Mouse (Mus musculus): ENCODE data around the gene Ccdc183. TPM values are rescaled to one million over a fixed set of nuclear protein-coding genes. Genes with fewer than 3 reads are reported as not detected.

Gene Ccdc183
- total RNA-seq, 4 experiments from 2014 or later, result not detected

DNA sequence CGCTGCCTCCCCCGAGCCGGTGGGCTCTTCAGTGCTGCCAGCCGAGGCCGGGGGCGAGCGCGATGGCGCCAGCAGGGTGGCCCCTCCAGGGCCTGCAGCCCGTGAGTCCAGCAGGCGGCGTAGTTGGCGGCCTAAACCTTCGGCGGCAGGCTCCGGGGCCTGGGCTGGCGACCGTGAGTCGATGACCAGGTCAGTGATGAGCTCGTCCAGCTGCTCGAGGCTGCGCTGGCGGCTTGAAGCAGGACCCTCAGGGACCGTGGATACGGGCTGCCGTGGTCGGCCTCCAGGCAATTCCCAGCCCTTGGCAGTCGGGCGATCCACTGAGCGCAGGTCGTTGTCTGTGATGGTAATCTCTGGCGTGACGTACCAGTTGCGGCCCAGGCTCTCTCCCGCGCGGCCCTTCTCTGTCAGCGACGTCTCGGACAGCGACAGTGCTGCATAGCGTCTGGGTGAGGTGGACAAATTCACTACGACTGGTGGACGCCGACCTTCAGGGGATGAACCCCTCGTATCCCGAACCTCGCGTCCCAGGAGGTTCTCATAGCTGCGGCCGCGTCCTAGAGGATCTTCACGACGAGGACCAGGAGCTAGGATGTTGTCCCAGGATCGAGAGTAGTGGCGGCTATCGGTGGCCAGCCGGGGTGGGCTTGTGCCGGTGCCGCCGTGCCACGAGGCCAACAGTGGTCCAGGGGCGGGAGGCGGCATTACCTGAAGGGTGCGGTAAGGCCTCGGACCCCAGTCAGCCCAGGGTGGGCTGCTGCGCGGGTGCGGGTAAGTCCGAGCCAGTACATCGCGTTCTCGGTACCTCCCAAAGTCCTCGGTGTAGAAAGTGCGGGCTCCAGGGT, 39.3 kb downstream of the Ccdc183 start:
- no peak for DNase-seq

DNA sequence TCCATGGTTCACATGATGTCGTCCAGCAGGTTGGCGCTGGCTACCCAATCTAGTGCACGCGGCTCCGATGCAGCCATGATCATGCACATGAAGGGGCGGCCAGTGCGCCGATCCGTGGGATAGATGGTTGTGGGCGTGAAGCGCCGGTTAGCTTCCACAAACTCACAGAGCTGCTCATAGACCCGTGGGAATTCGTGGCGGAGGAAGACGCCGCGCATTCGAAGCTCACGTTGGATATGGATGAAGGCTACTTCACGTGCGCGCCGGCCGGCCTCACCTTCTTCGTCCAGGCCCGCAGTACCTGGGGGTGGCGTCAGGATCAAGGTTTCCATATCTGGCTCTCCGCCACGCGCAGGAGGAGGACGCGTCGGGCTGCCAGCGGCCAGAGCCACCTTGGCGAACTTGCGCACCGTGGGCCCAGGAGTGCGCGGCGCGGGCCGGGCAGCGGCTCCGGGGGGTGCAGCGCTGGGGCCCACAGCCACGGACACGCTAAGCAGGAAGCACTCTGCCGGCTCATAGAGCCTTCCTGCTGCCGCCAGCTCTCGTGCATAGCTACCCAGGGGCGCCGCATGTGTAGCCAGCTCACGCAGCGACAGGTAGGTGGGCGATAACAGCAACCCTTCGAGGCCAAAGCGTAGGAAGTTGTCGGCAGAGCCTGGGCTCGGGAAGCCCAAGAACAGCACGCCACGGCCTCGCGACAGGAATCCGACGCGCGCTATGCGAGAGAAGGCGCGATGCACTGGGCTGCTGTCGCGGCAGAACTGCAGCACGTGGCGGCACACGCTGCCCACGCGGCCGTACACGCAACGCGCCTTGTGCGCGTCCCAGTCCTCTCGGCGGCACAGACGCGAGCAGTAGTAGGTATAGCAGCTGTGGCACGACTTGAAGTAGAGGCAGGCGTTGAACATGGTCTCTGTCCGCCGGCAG, 40.2 kb downstream of the Ccdc183 start:
- DNase-seq, result no peak

DNA sequence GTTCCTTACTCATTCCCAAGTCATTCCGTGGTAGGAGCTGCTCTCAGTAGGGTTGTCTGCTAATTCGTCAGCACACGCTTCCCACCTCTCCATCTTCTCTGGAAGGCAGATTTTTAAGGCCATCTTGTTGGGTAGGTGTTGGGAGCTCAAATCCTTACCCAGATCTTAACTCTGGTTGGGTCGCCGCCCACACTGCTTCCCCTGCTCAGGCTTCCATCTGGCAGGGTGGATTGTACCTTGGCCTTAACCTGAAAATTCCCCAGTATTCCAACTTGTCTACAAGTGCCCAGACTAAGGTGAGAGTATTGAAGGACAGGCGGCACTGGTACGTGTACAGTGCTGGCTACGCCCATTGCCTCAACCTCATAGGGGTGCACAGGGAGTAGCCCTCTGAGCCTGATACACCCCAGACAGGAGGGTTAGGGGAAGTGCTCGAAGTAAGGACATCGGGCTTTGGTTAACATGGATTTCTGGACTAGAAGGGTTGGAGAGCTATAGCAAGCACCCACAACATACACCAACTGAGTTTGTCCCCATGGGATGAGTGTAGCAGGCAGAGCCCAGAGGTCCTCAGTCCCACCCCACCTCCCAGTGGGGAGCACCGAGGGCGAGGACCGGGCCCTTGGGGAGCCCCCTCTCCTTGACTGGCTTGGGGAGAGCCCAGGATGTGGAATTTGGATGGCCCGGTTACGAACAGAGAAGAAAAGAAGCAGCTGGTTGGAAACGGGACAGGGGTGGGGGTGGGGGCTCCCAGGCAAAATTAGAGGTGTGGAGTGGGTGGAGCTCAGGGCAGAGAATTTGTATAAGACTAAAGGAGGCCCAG, 41.2 kb downstream of the Ccdc183 start:
- no peak for DNase-seq

- no peak for DNase-seq
Observed at GRCm38 (mm10) chr2:25575432-25576027, 41.9 kb downstream of the Ccdc183 start.

- peak; percentile 96 for DNase-seq
Observed at GRCm38 (mm10) chr2:25574579-25575431, 42.7 kb downstream of the Ccdc183 start, which contains the start of the genes Mamdc4 and Phpt1. Gene Mamdc4, minus strand, starts transcription at chr2:25574845. Gene Phpt1, minus strand, starts transcription at chr2:25575224.

GRCm38 (mm10) chr2:25574136-25574535, 43.3 kb downstream of the Ccdc183 start:
- no peak for DNase-seq

DNA sequence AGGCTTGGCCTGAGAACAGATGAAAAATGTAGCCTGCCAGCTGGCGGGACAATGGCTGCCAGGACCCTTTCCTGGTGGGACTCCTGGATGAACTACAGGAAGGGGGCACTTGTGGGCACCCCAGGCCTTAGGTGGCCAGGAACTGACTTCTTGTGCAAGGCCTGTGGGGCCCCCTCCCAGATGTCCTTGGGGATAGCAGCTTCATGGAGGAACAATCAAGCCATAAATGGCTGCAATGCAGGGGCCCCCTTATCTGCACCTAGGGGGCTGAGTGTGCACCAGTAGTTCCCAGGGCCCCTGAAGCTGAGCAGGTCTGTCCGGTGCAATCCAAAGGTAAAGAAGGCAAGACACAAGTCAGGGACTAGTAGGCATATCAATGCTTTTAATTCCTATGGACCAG, 44.4 kb downstream of the Ccdc183 start:
- no peak for DNase-seq

GRCm38 (mm10) chr2:25571221-25571620, 46.3 kb downstream of the Ccdc183 start:
- no peak for DNase-seq

DNA sequence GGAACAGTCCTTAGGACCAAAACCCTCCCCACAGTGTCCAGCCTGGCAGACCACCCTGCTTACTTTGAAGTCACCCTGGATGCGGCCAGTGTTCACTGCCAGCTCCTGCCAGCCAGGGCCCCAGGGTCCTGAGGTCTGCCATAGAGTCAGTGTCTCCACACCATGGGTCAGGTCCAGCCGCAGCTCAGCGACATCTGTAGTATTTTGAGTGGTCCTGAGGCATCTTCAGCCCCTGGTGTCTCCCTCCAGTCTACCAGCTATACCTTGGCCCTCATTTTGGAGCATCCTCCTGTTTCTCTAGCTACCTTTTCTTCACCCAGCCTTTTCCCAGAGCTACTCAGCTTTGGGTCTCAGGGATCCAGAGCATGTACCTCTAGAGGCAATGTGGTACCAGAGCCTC, 48.2 kb downstream of the Ccdc183 start:
- DNase-seq, result no peak

DNA sequence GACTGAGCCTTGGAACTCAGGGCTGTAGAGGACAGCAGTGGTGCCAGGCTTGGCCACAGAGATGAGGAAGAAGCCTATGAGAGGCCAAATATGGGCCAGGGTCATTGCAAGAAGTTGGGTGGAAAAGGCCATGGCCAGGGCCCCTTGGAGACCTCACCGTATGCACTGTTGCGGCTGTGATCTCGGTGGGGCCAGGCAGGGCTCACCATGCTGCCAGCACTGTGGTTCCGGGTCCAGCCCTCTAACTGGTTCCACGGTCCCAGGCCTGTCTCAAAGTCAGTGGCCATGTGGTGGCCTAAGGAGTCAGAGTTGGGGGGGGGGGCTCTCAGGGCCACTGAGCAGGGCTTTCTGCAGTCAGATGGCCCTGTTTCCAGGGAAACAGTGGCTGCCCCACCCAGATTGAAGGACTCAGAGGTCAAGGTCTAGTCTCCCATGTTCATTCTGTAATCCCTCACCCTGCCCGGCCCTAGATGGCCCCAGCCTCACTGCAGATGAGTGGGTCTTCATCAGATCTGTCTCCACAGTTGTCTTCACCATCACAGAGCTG, 48.9 kb downstream of the Ccdc183 start:
- no peak for DNase-seq

DNA sequence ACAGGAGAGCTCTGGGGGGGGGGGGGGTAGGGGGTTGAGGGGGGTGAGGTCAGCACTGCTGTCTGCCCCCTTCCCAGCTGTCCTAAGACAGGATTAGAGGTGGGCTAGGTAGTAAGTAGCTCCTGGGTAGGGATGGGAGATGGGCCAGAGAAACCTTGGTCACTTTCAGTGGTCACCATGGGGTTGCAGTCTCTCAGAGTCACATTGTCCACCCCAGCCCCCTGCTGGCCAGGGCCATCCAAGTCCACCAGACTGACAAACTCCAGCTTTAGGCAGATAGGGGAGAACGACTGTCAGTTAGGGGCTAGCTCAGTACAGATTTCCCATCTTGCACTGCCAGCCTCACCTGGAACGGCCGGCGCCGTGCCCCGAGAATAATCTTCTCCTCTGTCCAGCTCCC, 50.9 kb downstream of the Ccdc183 start:
- DNase-seq, result no peak

- no peak for DNase-seq
Observed at GRCm38 (mm10) chr2:25565741-25566140, 51.7 kb downstream of the Ccdc183 start.

- no peak for DNase-seq
Observed at GRCm38 (mm10) chr2:25561946-25562345, 55.5 kb downstream of the Ccdc183 start.

DNA sequence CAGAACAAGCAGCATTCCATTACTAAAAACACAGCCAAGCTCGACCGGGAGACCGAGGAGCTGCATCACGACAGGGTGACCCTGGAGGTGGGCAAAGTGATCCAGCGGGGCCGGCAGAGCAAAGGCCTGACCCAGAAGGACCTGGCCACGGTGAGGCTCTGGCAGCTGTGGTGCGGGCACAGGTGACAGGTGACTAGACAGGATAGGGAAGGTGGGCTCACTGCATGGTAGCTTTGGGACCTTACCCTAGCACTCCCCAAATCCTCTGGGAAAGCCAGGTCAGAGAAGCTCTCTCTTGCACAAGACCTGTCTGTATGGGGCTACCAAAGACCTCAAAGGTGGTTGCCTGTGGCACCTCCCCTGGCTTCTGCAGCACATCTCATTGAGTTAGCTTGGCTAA, 56.9 kb downstream of the Ccdc183 start:
- no peak for DNase-seq

DNA sequence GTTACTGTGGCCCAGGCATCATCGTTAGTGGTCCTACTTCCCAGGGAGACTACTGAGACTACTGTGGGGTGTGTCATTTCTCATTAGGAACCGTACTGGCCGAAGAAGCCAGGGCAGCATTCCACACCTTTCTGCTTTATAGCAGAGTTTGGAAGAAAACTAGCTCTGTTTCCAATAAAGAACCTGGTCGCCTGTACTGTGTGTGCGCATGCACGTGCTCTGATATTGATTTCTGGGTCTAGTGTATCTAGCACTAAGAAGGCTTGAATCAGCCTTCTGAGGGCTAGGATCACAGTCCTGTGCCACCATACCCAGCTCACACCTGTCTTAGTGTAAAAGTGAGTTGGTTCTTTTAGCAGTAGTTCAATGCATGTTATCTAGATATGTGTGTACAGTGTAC, 58.7 kb downstream of the Ccdc183 start:
- DNase-seq, result no peak

Other genes with a start within 250 kb of the Ccdc183 start
- under 1 TPM in 3 of 4 experiments, not detected in 1; 0.31 to 0.71 (median 0.61) TPM for gene Sapcd2, start 245.4 kb downstream of the Ccdc183 start, total RNA-seq (2022)
- gene Entpd2, start 221.8 kb downstream of the Ccdc183 start, total RNA-seq (2022), result 1 to 10 TPM; 3.1 to 9.7 (median 5.1) TPM
- gene Npdc1, start 218.3 kb downstream of the Ccdc183 start, total RNA-seq (2022), result 100 to 1,000 TPM; 148 to 171 (median 163) TPM
- under 1 TPM in 1 of 4 experiments, not detected in 3; 0.13 TPM for gene Fut7, start 194.4 kb downstream of the Ccdc183 start, total RNA-seq (2022)
- 10 to 100 TPM; 48.9 to 73.0 (median 57.5) TPM for gene Abca2, start 189.0 kb downstream of the Ccdc183 start, total RNA-seq (2022)
- not detected for gene Clic3, start 160.8 kb downstream of the Ccdc183 start, total RNA-seq (2022)
- 10 to 100 TPM; 32.4 to 68.2 (median 43.4) TPM for gene Paxx, start 156.6 kb downstream of the Ccdc183 start, total RNA-seq (2022)
- gene Ptgds, start 147.6 kb downstream of the Ccdc183 start, total RNA-seq (2022), result 10 to 100 TPM in 1 of 4 experiments, 1 to 10 TPM in 3; 3.2 to 10.5 (median 4.4) TPM
- not detected for gene Lcn12, start 123.8 kb downstream of the Ccdc183 start, total RNA-seq (2022)
- gene Fbxw5, start 116.9 kb downstream of the Ccdc183 start, total RNA-seq (2022), result 100 to 1,000 TPM in 3 of 4 experiments, 10 to 100 TPM in 1; 82.5 to 114 (median 107) TPM
- gene C8g, start 116.0 kb downstream of the Ccdc183 start, total RNA-seq (2022), result 1 to 10 TPM in 3 of 4 experiments, under 1 TPM in 1; 0.70 to 2.3 (median 1.6) TPM
- gene Traf2, start 70.7 kb downstream of the Ccdc183 start, total RNA-seq (2022), result 10 to 100 TPM; 22.6 to 35.3 (median 30.6) TPM
- gene Edf1, start 59.8 kb downstream of the Ccdc183 start, total RNA-seq (2022), result 100 to 1,000 TPM; 149 to 331 (median 215) TPM
- 10 to 100 TPM in 1 of 4 experiments, 1 to 10 TPM in 3; 1.4 to 11.0 (median 4.0) TPM for gene Mamdc4, start 42.8 kb downstream of the Ccdc183 start, total RNA-seq (2022)
- 10 to 100 TPM; 61.3 to 76.9 (median 66.1) TPM for gene Phpt1, start 42.5 kb downstream of the Ccdc183 start, total RNA-seq (2022)
- 1 to 10 TPM; 1.6 to 4.8 (median 3.8) TPM for gene Ajm1, start 35.9 kb downstream of the Ccdc183 start, total RNA-seq (2022)
- gene Rabl6, start 9.2 kb downstream of the Ccdc183 start, total RNA-seq (2022), result 100 to 1,000 TPM; 121 to 178 (median 137) TPM
- 10 to 100 TPM; 18.0 to 47.8 (median 27.3) TPM for gene Tmem141, start 4.3 kb upstream of the Ccdc183 start, total RNA-seq (2022)
- 1 to 10 TPM; 4.7 to 7.0 (median 5.5) TPM for gene Fcna, start 10.4 kb upstream of the Ccdc183 start, total RNA-seq (2022)
- not detected for gene Lcn8, start 35.4 kb upstream of the Ccdc183 start, total RNA-seq (2022)
- not detected for gene Lcn5, start 40.3 kb upstream of the Ccdc183 start, total RNA-seq (2022)
- gene Lcn6, start 59.1 kb upstream of the Ccdc183 start, total RNA-seq (2022), result not detected
- gene Lcn10, start 65.0 kb upstream of the Ccdc183 start, total RNA-seq (2022), result not detected
- gene Obp2a, start 82.4 kb upstream of the Ccdc183 start, total RNA-seq (2022), result 10 to 100 TPM in 1 of 4 experiments, 1 to 10 TPM in 1, not detected in 2; 3.1 to 30.1 TPM
- gene Bmyc, start 89.1 kb upstream of the Ccdc183 start, total RNA-seq (2022), result 10 to 100 TPM; 29.9 to 69.4 (median 39.2) TPM
- not detected for gene Obp2b, start 119.3 kb upstream of the Ccdc183 start, total RNA-seq (2022)
- not detected for gene Lcn3, start 147.9 kb upstream of the Ccdc183 start, total RNA-seq (2022)
- gene Lcn11, start 159.3 kb upstream of the Ccdc183 start, total RNA-seq (2022), result not detected
- gene Gm13539, start 164.6 kb upstream of the Ccdc183 start, total RNA-seq (2022), result not detected
- not detected for gene Glt6d1, start 198.2 kb upstream of the Ccdc183 start, total RNA-seq (2022)
- gene Lcn9, start 205.5 kb upstream of the Ccdc183 start, total RNA-seq (2022), result not detected
- gene Sohlh1, start 229.6 kb upstream of the Ccdc183 start, total RNA-seq (2022), result not detected
- gene Kcnt1, start 246.1 kb upstream of the Ccdc183 start, total RNA-seq (2022), result 10 to 100 TPM in 2 of 4 experiments, 1 to 10 TPM in 2; 1.8 to 12.1 (median 8.0) TPM